Mouse (Mus musculus): Measurements from ENCODE around the gene Unc5cl. TPM values are rescaled to one million over a fixed set of nuclear protein-coding genes. Genes with fewer than 3 reads are reported as not detected.

Unc5cl gene
- polyA plus RNA-seq, 1 experiment from 2014 or later: 0.39 TPM

- Histone ChIP-seq H3K36me3 (ENCODE audit: control insufficient read depth, insufficient read depth, low read length) (no peaks in the 10 kb centered on the region), H3K9ac (ENCODE audit: low read depth, low read length) (no peak overlapping the region), H3K9me3 (ENCODE audit: control insufficient read depth, low read length) (no peaks in the 10 kb centered on the region), H3K4me3 (ENCODE audit: low read length) (no peak overlapping the region), H3K4me1 (ENCODE audit: control insufficient read depth, insufficient read depth, low read depth, low read length) (peaks cover 15% of the 10 kb centered on the region), H3K27ac (ENCODE audit: low read depth, low read length) (no peak overlapping the region), H3K4me2 (ENCODE audit: low read length) (no peak overlapping the region), H3K27me3 (replicated peaks; ENCODE audit: control insufficient read depth, insufficient read depth, low read length) (no peaks in the 10 kb centered on the region)
- WGBS: 42% methylated on average over 4 of the region's 4 CpGs
- no peak for ATAC-seq
Observed at GRCm38 (mm10) chr17:48506986-48507385, 52.3 kb downstream of the Unc5cl start.

GRCm38 (mm10) chr17:48509596-48509995, 54.9 kb downstream of the Unc5cl start:
- WGBS: 85% methylated on average over 4 of the region's 4 CpGs
- ATAC-seq: no peak

GRCm38 (mm10) chr17:48512614-48513281, 58.0 kb downstream of the Unc5cl start:
- no peaks in the 10 kb centered on the region for H3K9me3 ChIP-seq (ENCODE audit: control insufficient read depth, low read length)
- no peaks in the 10 kb centered on the region for H3K27me3 ChIP-seq (replicated peaks; ENCODE audit: control insufficient read depth, insufficient read depth, low read length)
- ATAC-seq: peak; percentile 94
- H3K4me3 ChIP-seq (ENCODE audit: low read length): no peak overlapping the region
- H3K27ac ChIP-seq (ENCODE audit: low read depth, low read length): no peak overlapping the region
- peaks cover 7% of the 10 kb centered on the region for H3K4me1 ChIP-seq (ENCODE audit: control insufficient read depth, insufficient read depth, low read depth, low read length)
- no peaks in the 10 kb centered on the region for H3K36me3 ChIP-seq (ENCODE audit: control insufficient read depth, insufficient read depth, low read length)
- H3K4me2 ChIP-seq (ENCODE audit: low read length): peak overlapping the region; percentile 29
- no peak overlapping the region for H3K9ac ChIP-seq (ENCODE audit: low read depth, low read length)
- WGBS: 21% methylated on average over 18 of the region's 18 CpGs

More at GRCm38 (mm10) chr17:48509596-48509995, 54.9 kb downstream of the Unc5cl start:
- Histone ChIP-seq H3K9me3 (ENCODE audit: control insufficient read depth, low read length) (no peaks in the 10 kb centered on the region), H3K36me3 (ENCODE audit: control insufficient read depth, insufficient read depth, low read length) (no peaks in the 10 kb centered on the region), H3K27me3 (replicated peaks; ENCODE audit: control insufficient read depth, insufficient read depth, low read length) (no peaks in the 10 kb centered on the region), H3K4me1 (ENCODE audit: control insufficient read depth, insufficient read depth, low read depth, low read length) (peaks cover 19% of the 10 kb centered on the region), H3K9ac (ENCODE audit: low read depth, low read length) (no peak overlapping the region), H3K4me3 (ENCODE audit: low read length) (no peak overlapping the region), H3K27ac (ENCODE audit: low read depth, low read length) (no peak overlapping the region), H3K4me2 (ENCODE audit: low read length) (no peak overlapping the region)

GRCm38 (mm10) chr17:48514613-48515012, 59.9 kb downstream of the Unc5cl start:
- Histone ChIP-seq H3K4me2 (ENCODE audit: low read length) (no peak overlapping the region), H3K9ac (ENCODE audit: low read depth, low read length) (no peak overlapping the region), H3K27ac (ENCODE audit: low read depth, low read length) (no peak overlapping the region), H3K4me3 (ENCODE audit: low read length) (no peak overlapping the region), H3K4me1 (ENCODE audit: control insufficient read depth, insufficient read depth, low read depth, low read length) (peaks cover 7% of the 10 kb centered on the region), H3K27me3 (replicated peaks; ENCODE audit: control insufficient read depth, insufficient read depth, low read length) (no peaks in the 10 kb centered on the region), H3K36me3 (ENCODE audit: control insufficient read depth, insufficient read depth, low read length) (no peaks in the 10 kb centered on the region), H3K9me3 (ENCODE audit: control insufficient read depth, low read length) (no peaks in the 10 kb centered on the region)
- WGBS: 64% methylated on average over 4 of the region's 4 CpGs
- ATAC-seq: no peak

GRCm38 (mm10) chr17:48519046-48519445, 64.3 kb downstream of the Unc5cl start:
- no peak overlapping the region for H3K9ac ChIP-seq (ENCODE audit: low read depth, low read length)
- no peak overlapping the region for H3K27ac ChIP-seq (ENCODE audit: low read depth, low read length)
- no peaks in the 10 kb centered on the region for H3K36me3 ChIP-seq (ENCODE audit: control insufficient read depth, insufficient read depth, low read length)
- no peak overlapping the region for H3K4me3 ChIP-seq (ENCODE audit: low read length)
- 66% methylated on average over 7 of the region's 7 CpGs for WGBS
- H3K9me3 ChIP-seq (ENCODE audit: control insufficient read depth, low read length): no peaks in the 10 kb centered on the region
- H3K4me1 ChIP-seq (ENCODE audit: control insufficient read depth, insufficient read depth, low read depth, low read length): no peaks in the 10 kb centered on the region
- no peak overlapping the region for H3K4me2 ChIP-seq (ENCODE audit: low read length)
- no peak for ATAC-seq
- no peaks in the 10 kb centered on the region for H3K27me3 ChIP-seq (replicated peaks; ENCODE audit: control insufficient read depth, insufficient read depth, low read length)

- 97% methylated on average over 3 of the region's 3 CpGs for WGBS
- ATAC-seq: no peak
- no peak overlapping the region for H3K4me3 ChIP-seq (ENCODE audit: low read length)
Observed at GRCm38 (mm10) chr17:48520352-48520751, 65.7 kb downstream of the Unc5cl start.

GRCm38 (mm10) chr17:48523056-48523455, 68.4 kb downstream of the Unc5cl start:
- no peak overlapping the region for H3K4me2 ChIP-seq (ENCODE audit: low read length)
- no peak overlapping the region for H3K4me3 ChIP-seq (ENCODE audit: low read length)
- H3K27me3 ChIP-seq (replicated peaks; ENCODE audit: control insufficient read depth, insufficient read depth, low read length): no peaks in the 10 kb centered on the region
- WGBS: 96% methylated on average over 2 of the region's 2 CpGs
- H3K9me3 ChIP-seq (ENCODE audit: control insufficient read depth, low read length): no peaks in the 10 kb centered on the region
- no peak overlapping the region for H3K27ac ChIP-seq (ENCODE audit: low read depth, low read length)
- no peaks in the 10 kb centered on the region for H3K4me1 ChIP-seq (ENCODE audit: control insufficient read depth, insufficient read depth, low read depth, low read length)
- no peaks in the 10 kb centered on the region for H3K36me3 ChIP-seq (ENCODE audit: control insufficient read depth, insufficient read depth, low read length)
- ATAC-seq: no peak
- no peak overlapping the region for H3K9ac ChIP-seq (ENCODE audit: low read depth, low read length)

More at GRCm38 (mm10) chr17:48520352-48520751, 65.7 kb downstream of the Unc5cl start:
- H3K9me3 ChIP-seq (ENCODE audit: control insufficient read depth, low read length): no peaks in the 10 kb centered on the region
- H3K27me3 ChIP-seq (replicated peaks; ENCODE audit: control insufficient read depth, insufficient read depth, low read length): no peaks in the 10 kb centered on the region
- no peak overlapping the region for H3K9ac ChIP-seq (ENCODE audit: low read depth, low read length)
- H3K4me1 ChIP-seq (ENCODE audit: control insufficient read depth, insufficient read depth, low read depth, low read length): no peaks in the 10 kb centered on the region
- H3K36me3 ChIP-seq (ENCODE audit: control insufficient read depth, insufficient read depth, low read length): no peaks in the 10 kb centered on the region
- H3K4me2 ChIP-seq (ENCODE audit: low read length): no peak overlapping the region
- H3K27ac ChIP-seq (ENCODE audit: low read depth, low read length): no peak overlapping the region

GRCm38 (mm10) chr17:48533844-48534705, 79.4 kb downstream of the Unc5cl start:
- 38% methylated on average over 13 of the region's 14 CpGs for WGBS
- no peaks in the 10 kb centered on the region for H3K4me1 ChIP-seq (ENCODE audit: control insufficient read depth, insufficient read depth, low read depth, low read length)
- H3K9ac ChIP-seq (ENCODE audit: low read depth, low read length): no peak overlapping the region
- no peak for ATAC-seq
- no peak overlapping the region for H3K4me2 ChIP-seq (ENCODE audit: low read length)
- H3K27ac ChIP-seq (ENCODE audit: low read depth, low read length): no peak overlapping the region
- no peaks in the 10 kb centered on the region for H3K9me3 ChIP-seq (ENCODE audit: control insufficient read depth, low read length)
- no peaks in the 10 kb centered on the region for H3K27me3 ChIP-seq (replicated peaks; ENCODE audit: control insufficient read depth, insufficient read depth, low read length)
- no peak overlapping the region for H3K4me3 ChIP-seq (ENCODE audit: low read length)
- no peaks in the 10 kb centered on the region for H3K36me3 ChIP-seq (ENCODE audit: control insufficient read depth, insufficient read depth, low read length)

GRCm38 (mm10) chr17:48538328-48538727, 83.6 kb downstream of the Unc5cl start:
- H3K4me1 ChIP-seq (ENCODE audit: control insufficient read depth, insufficient read depth, low read depth, low read length): peaks cover 2% of the 10 kb centered on the region
- H3K27ac ChIP-seq (ENCODE audit: low read depth, low read length): no peak overlapping the region
- H3K4me2 ChIP-seq (ENCODE audit: low read length): no peak overlapping the region
- H3K27me3 ChIP-seq (replicated peaks; ENCODE audit: control insufficient read depth, insufficient read depth, low read length): no peaks in the 10 kb centered on the region
- 77% methylated on average over 5 of the region's 5 CpGs for WGBS
- no peak for ATAC-seq
- H3K9me3 ChIP-seq (ENCODE audit: control insufficient read depth, low read length): no peaks in the 10 kb centered on the region
- no peaks in the 10 kb centered on the region for H3K36me3 ChIP-seq (ENCODE audit: control insufficient read depth, insufficient read depth, low read length)
- no peak overlapping the region for H3K4me3 ChIP-seq (ENCODE audit: low read length)
- H3K9ac ChIP-seq (ENCODE audit: low read depth, low read length): no peak overlapping the region
